Mouse (Mus musculus) CD8-positive naive resting alpha-beta T cell, adult 2 months (primary cell): Measurements from ENCODE around the gene Cd83.

Experiments used
- DNase-seq, 2 experiments: peaks; one replicate each; pipeline ENCODE4 v3.0.0; 2022; ENCODE audit warnings: low read depth in 2 of 2, low spot score in 2 of 2

The Cd83 gene

DNA sequence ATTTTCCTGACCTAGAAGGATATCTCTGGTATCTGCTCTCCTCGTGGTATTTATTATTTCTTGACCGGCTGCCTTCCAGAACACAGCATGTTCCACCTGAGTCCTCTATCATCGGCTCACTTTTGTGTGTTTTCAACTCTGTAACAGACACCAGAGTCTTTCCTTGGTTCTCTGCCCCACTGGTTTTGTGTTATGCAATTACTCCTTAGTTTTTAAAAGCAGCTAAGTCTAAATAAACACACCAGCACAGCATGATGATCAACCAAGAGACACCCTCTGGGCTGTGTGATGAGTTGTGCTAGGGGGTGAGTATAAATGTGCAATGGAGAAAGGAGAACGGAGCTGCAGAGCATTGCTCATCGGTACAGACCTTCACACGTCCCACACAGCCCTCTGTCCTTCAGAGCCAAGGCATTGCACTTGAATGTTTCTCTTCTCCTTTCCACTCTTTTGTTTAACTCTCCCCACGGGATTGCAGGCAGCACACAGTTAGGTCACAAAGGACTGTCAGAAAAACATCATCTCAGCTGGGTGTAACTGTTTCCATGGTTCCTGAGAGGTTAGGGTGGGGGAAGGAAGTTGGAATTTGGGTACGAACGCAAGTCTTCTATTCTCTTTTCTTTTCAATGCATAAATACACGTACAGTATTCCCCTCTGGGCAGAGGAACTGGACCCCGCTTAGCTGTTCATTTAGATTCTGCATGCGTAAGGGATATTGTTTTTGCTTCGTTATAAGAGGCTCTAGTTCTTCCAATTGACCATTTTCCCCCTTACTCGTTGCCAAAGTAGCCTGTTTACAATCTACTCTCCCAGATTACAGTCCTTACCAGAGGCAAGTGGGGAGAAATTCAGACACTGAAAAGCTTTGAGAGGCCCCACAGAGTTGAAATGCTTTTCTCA is 22.0 kb downstream of the Cd83 start:
- DNase-seq: no peak

DNA sequence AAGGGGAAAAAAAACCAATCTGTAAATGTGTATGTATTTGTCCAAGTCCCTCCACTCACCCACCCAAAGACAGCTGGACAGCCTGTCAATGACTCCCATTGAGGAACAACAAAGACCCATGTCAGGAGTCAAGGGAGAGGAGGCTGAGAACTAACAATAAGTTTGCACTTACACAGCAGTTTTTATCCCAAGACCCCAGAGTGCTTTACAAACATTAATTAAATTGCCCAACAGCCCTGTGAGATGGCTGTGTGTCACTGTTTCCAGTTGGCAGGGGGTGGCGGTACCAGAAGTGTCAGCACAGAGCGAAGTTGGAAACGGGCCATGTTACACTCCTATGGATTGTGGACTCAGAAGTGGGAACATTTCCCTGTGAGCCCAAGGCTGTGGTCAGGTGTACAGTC is 22.7 kb downstream of the Cd83 start:
- DNase-seq: no peak

DNA sequence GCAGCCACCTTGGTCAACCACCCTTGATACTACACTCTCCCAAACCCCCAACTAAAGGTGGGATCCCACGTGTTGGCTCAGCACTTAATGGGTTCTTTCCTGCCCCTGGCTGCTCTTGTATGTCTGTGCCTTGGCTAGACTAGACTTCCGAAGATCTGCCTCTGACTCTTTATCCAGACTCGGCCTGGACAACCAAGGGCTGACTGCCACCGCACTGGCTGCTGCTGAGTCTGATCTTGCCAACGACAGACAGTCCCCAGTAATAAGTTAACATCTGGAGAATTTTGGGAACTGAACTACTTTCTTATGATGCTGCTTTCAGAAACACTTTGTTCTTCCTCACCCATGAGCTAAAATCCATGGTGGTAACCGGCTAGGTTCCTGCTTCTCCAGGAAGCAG is 26.0 kb downstream of the Cd83 start:
- no peak for DNase-seq

DNA sequence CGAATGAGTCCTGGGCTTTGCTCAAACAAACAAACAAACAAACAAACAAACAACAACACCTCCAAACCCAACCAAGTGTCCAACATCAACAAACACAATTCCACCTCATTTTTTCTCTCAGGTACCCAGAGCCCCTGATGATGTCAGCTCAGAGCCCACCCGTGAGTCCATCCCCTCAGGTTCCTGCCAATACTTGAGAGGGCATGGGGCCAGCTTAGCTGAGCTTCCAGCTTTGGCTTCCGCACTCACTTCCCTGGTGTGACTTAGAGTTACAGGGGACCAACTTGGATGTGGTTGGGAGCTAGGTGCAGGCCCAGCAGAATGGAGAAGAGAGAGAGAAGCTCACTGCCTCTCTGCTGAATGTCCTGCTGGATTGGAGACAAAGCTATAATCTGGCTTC is 27.3 kb downstream of the Cd83 start:
- DNase-seq: no peak

DNA sequence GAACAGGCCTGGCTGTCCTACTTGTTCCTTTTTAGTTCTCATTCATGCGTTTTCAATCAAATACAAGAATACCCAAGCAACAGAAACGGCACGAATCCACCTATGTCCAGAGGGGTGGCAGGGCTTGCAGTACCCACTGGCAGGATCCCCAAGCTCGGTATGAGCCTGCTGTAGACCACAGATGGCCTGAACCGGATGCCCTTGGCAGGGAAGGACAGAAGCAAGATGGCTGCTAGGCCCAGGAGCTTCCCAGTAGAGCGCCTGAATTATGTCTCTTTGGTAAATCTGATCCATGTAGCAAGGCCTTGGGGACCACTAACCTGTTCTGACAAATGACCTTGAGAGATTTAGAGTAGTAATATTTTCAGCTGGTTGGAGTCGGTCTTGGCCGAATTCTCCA is 28.9 kb downstream of the Cd83 start:
- DNase-seq: no peak

DNA sequence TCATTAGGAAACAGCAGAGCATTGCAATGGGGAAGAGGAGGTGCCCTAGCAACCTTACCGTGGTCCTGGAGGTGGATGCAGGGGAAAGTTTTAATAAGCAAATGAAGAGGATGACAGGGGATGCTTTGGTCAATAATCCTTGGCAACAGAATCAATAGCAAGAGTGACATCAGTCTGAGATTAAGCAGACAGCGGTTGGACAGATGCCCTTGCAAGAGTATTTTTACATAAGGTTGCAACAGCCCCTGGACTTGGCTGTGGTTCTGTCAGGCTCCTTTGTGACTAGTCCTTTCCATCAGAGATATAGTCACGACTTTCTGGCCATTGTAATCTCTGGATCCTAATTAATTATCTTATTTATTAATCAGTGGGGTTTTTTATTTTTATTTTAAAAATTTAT is 32.9 kb downstream of the Cd83 start:
- no peak for DNase-seq

DNA sequence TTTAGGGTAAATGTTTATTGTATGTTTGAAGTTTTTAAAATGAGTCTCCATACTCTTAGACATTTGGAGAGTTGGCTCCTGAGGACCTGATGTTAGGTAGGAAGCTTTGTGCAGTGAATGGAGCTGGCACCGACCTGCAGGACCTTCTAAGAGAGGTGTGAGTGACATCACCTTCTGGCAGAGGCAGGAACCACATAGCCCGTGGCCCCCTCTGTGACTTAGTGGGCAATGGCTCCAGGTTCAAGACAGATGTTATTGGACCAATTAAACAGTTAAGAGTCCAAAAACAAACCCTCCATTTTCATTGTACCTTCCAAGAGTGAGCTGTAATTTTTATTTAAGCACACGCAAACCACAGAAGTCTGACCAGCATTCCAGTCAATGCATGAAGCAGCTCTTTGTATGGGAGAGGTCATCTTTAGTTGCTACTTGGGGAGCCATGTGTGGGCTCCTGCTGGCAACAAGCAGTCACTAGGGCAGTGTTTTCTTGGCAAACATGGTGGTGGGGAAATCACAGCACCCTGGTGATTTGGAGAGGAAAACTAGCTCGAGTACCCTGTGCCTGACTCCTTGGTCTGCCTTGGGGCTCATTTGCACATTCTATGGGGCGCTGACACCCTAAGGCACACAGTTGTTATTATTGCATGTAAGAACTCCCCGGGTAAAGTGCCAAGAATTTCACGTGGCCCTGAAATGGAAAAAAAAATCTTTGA is 33.9 kb downstream of the Cd83 start:
- no peak for DNase-seq

DNA sequence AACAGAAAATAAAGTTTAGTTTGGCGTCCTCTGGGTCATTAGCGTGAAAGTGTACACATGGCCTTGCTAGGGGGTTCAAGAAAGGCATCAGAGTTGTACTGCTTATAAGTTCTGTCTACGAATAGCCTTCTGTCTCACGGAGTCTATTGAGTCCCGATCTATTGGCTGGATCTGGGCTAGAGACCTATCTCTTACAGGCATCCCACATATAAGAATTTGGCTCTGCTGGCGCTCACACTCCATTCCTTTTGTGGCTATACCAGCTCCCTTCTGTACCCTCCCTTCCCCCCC is 34.4 kb downstream of the Cd83 start:
- no peak for DNase-seq

DNA sequence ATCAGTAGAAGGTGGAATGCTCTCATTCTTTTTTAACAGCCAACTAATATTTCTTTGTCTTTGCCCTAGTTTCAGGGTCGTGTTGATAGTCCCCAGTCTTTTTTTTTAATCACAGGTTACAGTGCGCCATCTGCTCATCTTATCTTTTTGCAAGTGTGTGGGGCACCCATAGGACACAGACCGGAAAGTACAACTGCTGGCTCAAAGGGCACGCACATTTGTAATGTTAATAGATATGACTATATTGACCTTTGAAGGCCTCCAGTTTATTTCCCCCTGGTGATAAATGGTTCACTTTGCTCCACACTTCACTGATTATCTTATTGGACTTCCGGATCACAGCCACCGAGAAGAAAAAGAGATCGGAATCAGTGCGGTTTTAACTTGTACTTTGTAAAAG is 35.5 kb downstream of the Cd83 start:
- no peak for DNase-seq

DNA sequence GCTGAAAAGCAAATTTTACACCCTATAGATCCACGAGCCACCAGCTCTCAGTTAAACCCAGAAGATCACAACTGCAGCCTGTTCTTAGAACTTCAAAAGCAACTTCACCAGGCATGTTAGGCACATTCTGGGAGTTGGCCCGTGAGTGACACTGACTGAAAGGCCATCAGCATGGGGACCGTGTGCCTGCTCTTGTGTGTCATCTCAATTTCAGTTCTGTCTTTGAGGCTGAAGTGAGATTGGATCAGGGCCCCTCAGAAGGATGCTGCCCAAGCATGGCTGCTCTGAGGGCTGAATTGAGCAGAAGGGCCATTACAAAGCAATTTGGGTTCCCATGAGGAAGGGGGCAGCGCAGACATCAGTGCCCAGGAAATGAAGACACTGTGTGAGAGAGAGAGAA is 37.7 kb downstream of the Cd83 start:
- no peak for DNase-seq

DNA sequence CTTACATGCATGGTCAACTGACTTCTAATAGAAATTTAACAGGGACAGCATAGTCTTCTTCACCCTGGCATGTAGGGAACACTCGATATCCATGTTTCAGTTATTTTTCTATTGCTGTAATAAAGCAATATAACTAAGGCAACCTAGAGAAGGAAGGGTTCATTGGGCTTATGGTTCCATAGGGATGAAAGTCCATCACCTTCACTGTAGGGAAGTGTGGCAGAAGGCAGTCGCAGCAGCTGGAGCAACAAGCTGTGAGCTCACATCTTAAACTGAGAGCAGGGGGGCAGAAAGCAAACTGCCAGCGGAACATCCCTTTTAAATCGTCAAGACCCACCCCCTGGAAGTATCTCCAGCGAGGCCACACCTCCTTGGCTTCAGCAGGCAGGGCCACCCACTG is 44.1 kb downstream of the Cd83 start:
- no peak for DNase-seq

DNA sequence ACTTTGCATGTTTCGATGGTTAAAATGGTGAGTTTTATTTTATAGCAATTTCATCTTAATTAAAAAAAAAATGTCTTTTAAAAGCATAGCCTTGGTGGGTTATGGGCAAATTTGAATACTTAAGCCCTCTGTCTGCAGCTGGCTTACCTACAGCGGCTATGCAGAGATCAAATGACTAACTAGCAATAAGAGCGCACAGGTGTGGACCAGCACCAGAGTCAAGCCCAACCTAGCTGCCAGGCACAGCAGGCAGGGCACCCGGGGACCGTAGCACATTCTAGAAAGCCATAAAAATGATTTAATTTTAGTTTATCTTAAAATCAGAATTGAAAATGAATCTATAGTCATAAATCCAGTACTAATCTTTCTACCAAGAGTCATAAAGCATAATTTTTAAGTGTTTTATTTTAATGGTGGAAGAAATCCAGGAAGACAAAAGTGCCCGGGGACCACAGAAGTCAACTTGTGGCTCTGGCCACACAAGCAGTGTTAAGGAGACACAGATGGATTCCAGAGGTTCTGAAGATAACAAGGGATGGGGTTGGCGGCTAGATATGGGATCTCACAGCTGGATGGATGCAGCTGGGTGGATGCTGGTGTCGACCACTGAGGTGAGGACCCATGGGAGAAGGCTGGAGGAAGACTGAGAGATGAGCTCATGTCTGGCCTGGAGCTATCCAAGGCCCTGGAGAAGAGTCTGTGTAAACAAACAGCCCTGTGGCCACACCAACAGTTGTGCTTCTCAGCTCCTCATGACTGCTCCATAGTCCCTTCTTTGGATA is 46.5 kb downstream of the Cd83 start:
- DNase-seq: no peak

DNA sequence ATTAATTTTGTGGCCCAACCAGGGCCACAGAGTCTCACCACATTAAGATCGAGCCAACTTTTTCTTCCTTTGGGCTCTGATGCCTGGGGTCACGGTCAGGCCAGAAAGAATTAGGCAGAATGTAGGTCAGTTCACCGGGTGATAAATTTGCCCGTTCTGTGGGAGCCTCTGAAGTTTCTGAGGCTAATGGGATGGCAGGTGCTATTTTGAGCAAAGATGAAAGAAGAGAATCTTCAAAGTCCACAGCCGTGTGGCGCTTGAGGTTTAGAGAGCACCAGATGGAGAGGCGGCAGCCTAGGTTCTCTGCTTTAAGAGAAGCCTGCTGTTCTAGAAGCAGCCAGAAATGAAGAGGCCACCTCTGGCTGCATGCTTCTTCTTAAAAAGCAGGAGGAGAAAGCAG is 48.2 kb downstream of the Cd83 start:
- DNase-seq: no peak

DNA sequence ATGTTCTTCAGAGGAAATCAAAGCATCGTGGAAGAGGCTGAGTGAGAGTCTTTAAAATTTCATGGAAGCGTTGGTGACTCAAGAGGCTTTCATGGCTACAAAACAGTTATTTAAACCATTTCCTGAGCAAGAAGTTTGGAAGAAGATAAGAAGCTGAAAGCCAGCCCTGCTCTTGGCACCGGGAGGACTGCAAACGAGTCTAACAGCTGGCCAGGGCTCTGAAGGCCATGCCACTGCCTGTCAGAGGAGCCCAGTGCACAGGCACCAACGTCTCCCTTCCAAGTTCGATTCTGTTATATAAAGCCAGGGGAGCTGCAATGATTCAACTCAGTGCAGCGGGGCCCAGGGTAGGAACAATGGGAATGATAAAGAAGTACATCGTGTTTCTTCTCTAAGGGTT is 51.8 kb downstream of the Cd83 start:
- DNase-seq: no peak

DNA sequence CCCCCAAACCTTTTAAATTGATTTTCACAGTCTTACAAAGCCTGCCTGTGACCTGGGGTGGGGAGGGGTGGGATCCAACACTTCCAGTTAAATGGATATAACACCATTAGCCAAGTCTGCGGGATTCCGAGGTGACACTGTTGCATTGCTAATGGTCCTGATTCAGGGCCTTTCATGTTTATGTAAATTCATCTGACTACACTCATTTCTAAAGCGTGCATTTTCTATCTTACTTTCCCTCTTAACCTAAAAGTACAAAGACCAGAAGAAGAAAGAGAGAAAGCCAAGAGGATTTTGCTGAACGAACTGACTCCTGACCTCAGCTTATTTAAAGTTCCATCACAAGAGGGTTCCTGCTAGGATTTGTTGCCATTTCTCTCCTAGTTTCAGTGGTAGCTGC is 53.2 kb downstream of the Cd83 start:
- no peak for DNase-seq

DNA sequence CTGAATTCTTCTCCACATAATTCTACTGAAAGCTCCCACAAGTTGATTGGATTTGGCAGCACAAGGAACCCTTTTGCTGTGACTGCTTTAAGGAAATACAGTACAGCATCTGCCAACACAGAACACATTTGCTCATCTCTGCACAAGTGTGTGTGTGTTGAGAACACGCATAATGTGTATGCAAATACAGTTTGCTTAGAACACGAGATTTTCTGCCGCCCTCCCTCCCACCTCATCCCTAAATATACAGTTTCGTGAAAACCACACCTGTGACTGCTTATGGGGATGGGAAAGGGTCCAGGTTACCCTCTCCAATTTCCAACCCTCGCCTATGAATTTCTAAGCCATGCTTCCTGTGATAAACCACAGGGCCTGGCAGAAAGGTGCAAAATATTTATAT is 60.6 kb downstream of the Cd83 start:
- no peak for DNase-seq

DNA sequence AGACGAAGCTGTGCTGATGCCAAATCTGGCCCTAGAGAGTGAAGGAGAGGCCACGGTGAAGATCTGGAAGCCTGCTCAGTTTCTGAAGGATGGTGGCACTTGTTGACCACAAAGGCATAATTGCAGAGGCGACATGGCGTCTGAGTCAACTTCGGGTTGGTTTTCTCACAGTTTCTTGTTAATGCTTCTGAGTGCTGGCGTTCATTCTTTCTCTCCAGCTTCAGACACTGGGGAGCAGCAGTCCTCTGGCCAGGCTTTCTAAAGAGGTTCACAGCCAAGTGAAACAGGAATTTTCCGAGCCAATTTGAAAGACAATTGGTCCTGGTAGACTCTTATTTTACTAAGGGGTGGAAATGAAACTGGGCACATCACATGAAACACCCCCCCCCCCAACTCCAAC is 62.6 kb downstream of the Cd83 start:
- DNase-seq: no peak

DNA sequence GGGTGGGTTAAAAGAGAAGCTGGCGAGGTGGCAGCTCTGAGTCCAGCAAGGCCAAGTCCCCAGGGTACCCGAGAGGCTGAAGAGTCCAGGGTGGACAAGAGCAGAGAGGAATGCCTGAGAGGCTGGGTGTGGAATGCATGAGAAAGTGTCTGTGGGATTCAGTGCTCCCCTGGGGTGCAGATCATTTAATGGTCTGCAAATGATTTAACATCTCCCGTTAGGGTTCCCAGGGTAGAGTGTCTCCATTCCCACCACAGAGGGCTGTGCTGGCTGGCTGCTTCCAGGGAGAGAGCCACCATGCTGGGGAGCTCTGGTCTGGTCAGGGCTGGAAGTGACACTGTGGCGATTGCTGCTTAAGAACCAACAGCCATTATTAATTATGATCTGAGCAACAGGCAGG is 65.2 kb downstream of the Cd83 start:
- DNase-seq: no peak

DNA sequence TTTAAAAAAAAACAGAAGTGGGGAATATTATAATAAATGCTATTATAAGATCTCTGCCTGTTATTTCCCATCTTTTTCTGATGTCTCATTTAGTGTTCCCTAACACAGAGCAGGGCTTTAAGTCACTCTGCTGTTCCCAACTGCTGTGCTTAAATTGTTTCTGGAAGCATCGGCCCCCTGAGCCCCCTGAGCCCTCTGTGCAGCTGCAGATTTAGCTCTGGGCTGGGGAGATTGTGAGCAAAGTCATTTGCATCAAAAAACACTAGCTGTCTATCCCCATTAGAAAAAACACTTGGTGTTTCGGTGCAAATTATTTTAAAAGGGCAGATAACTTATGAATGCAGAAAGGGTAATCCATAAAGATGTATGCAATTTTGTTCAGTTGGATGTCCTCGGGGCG is 66.5 kb downstream of the Cd83 start:
- no peak for DNase-seq
